Mouse (Mus musculus) hindbrain, postnatal 0 days (tissue): ENCODE data around the gene Fnbp1. TPM values are rescaled to one million over a fixed set of nuclear protein-coding genes. Genes with fewer than 3 reads are reported as not detected.
"Not testable (repeated sequence)": the region's sequence is repeated elsewhere in the genome, so short reads cannot be mapped to it uniquely, and the experiment has no call there.

Experiments used
- ATAC-seq: fragments of 200-750 bp; cut with Nextera tagmentation; 2 replicates; pipeline ENCODE4 v1.8.0; 2017; ENCODE audit warnings: mild to moderate bottlenecking, moderate TSS enrichment, moderate library complexity
- DNase-seq: peaks from one replicate; pipeline ENCODE4 v3.0.0-alpha.2; 2015; ENCODE audit warnings: low spot score
- H3K27ac ChIP-seq: fragments of 300-500 bp; sonication (generic); 2 replicates; pipeline ENCODE4 v1.5.1; 2014; ENCODE audit warnings: mild to moderate bottlenecking
- H3K27me3 ChIP-seq: fragments of 300-500 bp; sonication (generic); 2 replicates; pipeline ENCODE4 v1.6.1; 2014; ENCODE audit warnings: low read length, mixed read lengths; ENCODE audit not compliant: insufficient read depth
- H3K36me3 ChIP-seq: fragments of 300-500 bp; sonication (generic); 2 replicates; pipeline ENCODE4 v1.6.1; 2014; ENCODE audit warnings: low read length, mixed read lengths; ENCODE audit not compliant: insufficient read depth
- H3K4me1 ChIP-seq: fragments of 300-500 bp; sonication (generic); 2 replicates; pipeline ENCODE4 v1.6.1; 2014; ENCODE audit warnings: antibody characterized with exemption, low read length, mixed read lengths; ENCODE audit not compliant: insufficient read depth
- H3K4me2 ChIP-seq: fragments of 300-500 bp; sonication (generic); 2 replicates; pipeline ENCODE4 v1.6.1; 2014; ENCODE audit warnings: low read depth, mild to moderate bottlenecking, low read length, moderate library complexity, mixed read lengths
- H3K4me3 ChIP-seq: fragments of 300-500 bp; sonication (generic); 2 replicates; pipeline ENCODE4 v1.5.1; 2014; ENCODE audit warnings: low read length
- H3K9ac ChIP-seq: fragments of 300-500 bp; sonication (generic); replicated peaks from 2 replicates; pipeline ENCODE4 v1.6.1; 2014; ENCODE audit warnings: mild to moderate bottlenecking, low read length, moderate library complexity, mixed read lengths
- H3K9me3 ChIP-seq: fragments of 300-500 bp; sonication (generic); 2 replicates; pipeline ENCODE4 v1.6.1; 2016; ENCODE audit warnings: low read length, mixed read lengths
- CTCF ChIP-seq: IDR thresholded peaks from 2 replicates; pipeline ENCODE4 v1.5.1; 2016; ENCODE audit warnings: antibody characterized with exemption, control low read depth, low read depth
- WGBS: fragments of 180-500 bp; shearing (Covaris S2); extraction: QIAGEN DNeasy Blood & Tissue Kit; methylation state at CpG from one replicate; pipeline ENCODE4 v1.1.7; 2014; 5-methylcytosine and 5-hydroxymethylcytosine counted together
- polyA plus RNA-seq: library from polyadenylated mRNA; unstranded; fragments of >200 nt; fragmentation: Nextera tagmentation; extraction: Ambion mirVana; gene quantifications from 2 replicates; pipeline ENCODE4 v1.2.1, GENCODE M21; 2015
- total RNA-seq: library from RNA; depleted of rRNA; stranded (reverse); fragments of >200 nt; gene quantifications from 2 replicates; pipeline ENCODE4 v1.2.3, GENCODE M21; 2014

Fnbp1 gene
- total and polyA plus RNA-seq, 2 experiments from 2014 or later, result 24.1 to 32.1 TPM

- not testable (repeated sequence) for H3K4me1 ChIP-seq, H3K27ac ChIP-seq, H3K4me3 ChIP-seq, H3K9ac ChIP-seq, H3K27me3 ChIP-seq, H3K4me2 ChIP-seq, DNase-seq, ATAC-seq, H3K9me3 ChIP-seq
- 82% methylated on average over 6 of the region's 6 CpGs for WGBS
- peaks cover 48% of the 10 kb centered on the region for H3K36me3 ChIP-seq
- TF ChIP-seq CTCF, result peak; percentile 36
Measured at GRCm38 (mm10) chr2:31178593-31178992, 36.8 kb upstream of the Fnbp1 start.

GRCm38 (mm10) chr2:31173290-31173689 lies 31.5 kb upstream of the Fnbp1 start:
- peaks cover 79% of the 10 kb centered on the region for H3K36me3 ChIP-seq
- H3K4me1 ChIP-seq, result no peaks in the 10 kb centered on the region
- no peaks in the 10 kb centered on the region for H3K27me3 ChIP-seq
- DNase-seq (no peak), ATAC-seq (no peak)
- H3K4me3 ChIP-seq, result no peak overlapping the region
- no peak overlapping the region for H3K27ac ChIP-seq
- no peak overlapping the region for H3K9ac ChIP-seq
- peak; percentile 39; the same call in 1 of the 2 replicates for TF ChIP-seq CTCF
- no peaks in the 10 kb centered on the region for H3K9me3 ChIP-seq
- H3K4me2 ChIP-seq, result no peak overlapping the region
- 85% methylated on average over 4 of the region's 4 CpGs for WGBS

GRCm38 (mm10) chr2:31172536-31172935 lies 30.7 kb upstream of the Fnbp1 start:
- Histone ChIP-seq H3K9ac (no peak overlapping the region), H3K4me2 (no peak overlapping the region), H3K27ac (no peak overlapping the region), H3K4me1 (no peaks in the 10 kb centered on the region), H3K9me3 (no peaks in the 10 kb centered on the region), H3K27me3 (no peaks in the 10 kb centered on the region), H3K4me3 (no peak overlapping the region), H3K36me3 (peaks cover 77% of the 10 kb centered on the region)
- TF ChIP-seq CTCF, result peak; percentile 47
- 89% methylated on average over 5 of the region's 5 CpGs for WGBS
- ATAC-seq (no peak), DNase-seq (no peak)

- Histone ChIP-seq H3K9me3 (no peaks in the 10 kb centered on the region), H3K9ac (no peak overlapping the region), H3K27me3 (no peaks in the 10 kb centered on the region), H3K27ac (peak overlapping the region; percentile 1; the same call in 1 of the 2 replicates), H3K4me1 (no peaks in the 10 kb centered on the region), H3K4me2 (no peak overlapping the region), H3K4me3 (no peak overlapping the region), H3K36me3 (peaks cover 71% of the 10 kb centered on the region)
- no peak for DNase-seq
- ATAC-seq, result no peak
- WGBS, result 71% methylated on average over 5 of the region's 5 CpGs
- TF ChIP-seq CTCF, result no peak
Measured at GRCm38 (mm10) chr2:31172001-31172400, 30.2 kb upstream of the Fnbp1 start.

- Histone ChIP-seq H3K4me1 (peaks cover 2% of the 10 kb centered on the region; the same call in 1 of the 2 replicates), H3K27ac (no peak overlapping the region), H3K27me3 (no peaks in the 10 kb centered on the region), H3K9ac (no peak overlapping the region), H3K4me3 (no peak overlapping the region), H3K9me3 (no peaks in the 10 kb centered on the region), H3K36me3 (peaks cover 56% of the 10 kb centered on the region), H3K4me2 (no peak overlapping the region)
- no peak for ATAC-seq
- 93% methylated on average over 6 of the region's 6 CpGs for WGBS
- no peak for DNase-seq
- no peak for TF ChIP-seq CTCF
Measured at GRCm38 (mm10) chr2:31170164-31170563, 28.4 kb upstream of the Fnbp1 start.

GRCm38 (mm10) chr2:31169001-31169400 lies 27.2 kb upstream of the Fnbp1 start:
- H3K4me1 ChIP-seq, result peaks cover 4% of the 10 kb centered on the region; the same call in 1 of the 2 replicates
- no peak overlapping the region for H3K27ac ChIP-seq
- DNase-seq, result no peak
- H3K36me3 ChIP-seq, result peaks cover 52% of the 10 kb centered on the region
- no peak for ATAC-seq
- 84% methylated on average over 10 of the region's 10 CpGs for WGBS
- TF ChIP-seq CTCF, result no peak
- no peaks in the 10 kb centered on the region for H3K9me3 ChIP-seq
- H3K4me2 ChIP-seq, result no peak overlapping the region
- H3K9ac ChIP-seq, result no peak overlapping the region
- no peaks in the 10 kb centered on the region for H3K27me3 ChIP-seq
- H3K4me3 ChIP-seq, result no peak overlapping the region

GRCm38 (mm10) chr2:31167571-31167970 lies 25.8 kb upstream of the Fnbp1 start:
- not testable (repeated sequence) for H3K9me3 ChIP-seq, ATAC-seq, H3K27me3 ChIP-seq, H3K4me3 ChIP-seq, DNase-seq, H3K4me2 ChIP-seq, H3K9ac ChIP-seq, H3K4me1 ChIP-seq, H3K27ac ChIP-seq
- H3K36me3 ChIP-seq, result peaks cover 41% of the 10 kb centered on the region
- WGBS, result 87% methylated on average over 2 of the region's 2 CpGs
